Mouse (Mus musculus): Measurements from ENCODE around the gene Mamdc4.

GRCm38 (mm10) chr2:25579737-25580460 is 5.3 kb upstream of the Mamdc4 start:
- TF ChIP-seq CTCF (IDR thresholded peaks at IDR 0.05; ENCODE audit: borderline replicate concordance, insufficient read depth, low read length) (peak; percentile 59; the same call in 1 of the 2 replicates), POLR2A (IDR thresholded peaks at IDR 0.05; ENCODE audit: low read depth, low read length) (no peak)
